Mouse (Mus musculus): ENCODE measurements at regions not wholly inside any gene's neighbourhood (a gene's known extent, or its start where the extent isn't known, plus 50 kb on each side); places are given as distances from the start of the nearest gene placed in this dataset.

DNA sequence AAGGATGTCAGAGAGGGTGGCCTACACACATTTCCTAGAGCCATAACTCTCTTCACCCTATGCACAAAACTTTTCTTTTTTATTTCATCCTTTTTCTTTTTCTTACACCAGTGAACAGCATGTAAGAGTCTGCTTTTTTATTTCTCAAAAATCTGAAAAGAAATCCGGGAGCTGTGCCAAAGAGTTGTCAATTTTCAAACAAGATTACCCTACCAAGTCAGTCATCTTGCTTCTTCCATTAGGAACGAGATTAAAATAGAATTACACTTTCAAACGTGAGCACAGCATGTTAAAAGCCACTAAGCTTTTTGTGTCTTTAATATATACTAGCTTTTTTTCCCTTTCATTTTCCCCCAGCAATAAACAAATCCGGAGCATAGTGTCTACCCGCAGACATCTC is 232.2 kb upstream of the Smim15 start:
- peaks cover 2% of the 10 kb centered on the region; the same call in 1 of the 2 replicates for H3K4me1 ChIP-seq (ENCODE audit: control insufficient read depth, insufficient read depth, low read length)
- no peaks in the 10 kb centered on the region for H3K27me3 ChIP-seq (ENCODE audit: control insufficient read depth, insufficient read depth, low read length)
- H3K4me3 ChIP-seq (replicated peaks; ENCODE audit: insufficient read depth, low read depth, low read length): no peak overlapping the region
- no peak for DNase-seq
- 41% methylated on average over 5 of the region's 5 CpGs for WGBS
- no peak for TF ChIP-seq POLR2A (IDR thresholded peaks at IDR 0.05; ENCODE audit: borderline replicate concordance, insufficient read depth, low read length)
- no peak for TF ChIP-seq CTCF (IDR thresholded peaks at IDR 0.05; ENCODE audit: borderline replicate concordance, insufficient read depth, low read depth, low read length)
- no peak overlapping the region; the same call in 1 of the 2 replicates for H3K27ac ChIP-seq (ENCODE audit: insufficient read depth, low read length)

- H3K27ac ChIP-seq (ENCODE audit: insufficient read depth, low read length): no peak overlapping the region
- 88% methylated on average over 9 of the region's 9 CpGs for WGBS
- no peaks in the 10 kb centered on the region for H3K27me3 ChIP-seq (ENCODE audit: control insufficient read depth, insufficient read depth, low read length)
- no peak overlapping the region for H3K4me3 ChIP-seq (replicated peaks; ENCODE audit: insufficient read depth, low read depth, low read length)
- no peak for TF ChIP-seq CTCF (IDR thresholded peaks at IDR 0.05; ENCODE audit: borderline replicate concordance, insufficient read depth, low read depth, low read length)
- TF ChIP-seq POLR2A (IDR thresholded peaks at IDR 0.05; ENCODE audit: borderline replicate concordance, insufficient read depth, low read length): no peak
- H3K4me1 ChIP-seq (ENCODE audit: control insufficient read depth, insufficient read depth, low read length): peaks cover 2% of the 10 kb centered on the region; the same call in 1 of the 2 replicates
- DNase-seq: no peak
These were observed 233.4 kb upstream of the Smim15 start for GRCm38 (mm10) chr13:107810802-107811192.

DNA sequence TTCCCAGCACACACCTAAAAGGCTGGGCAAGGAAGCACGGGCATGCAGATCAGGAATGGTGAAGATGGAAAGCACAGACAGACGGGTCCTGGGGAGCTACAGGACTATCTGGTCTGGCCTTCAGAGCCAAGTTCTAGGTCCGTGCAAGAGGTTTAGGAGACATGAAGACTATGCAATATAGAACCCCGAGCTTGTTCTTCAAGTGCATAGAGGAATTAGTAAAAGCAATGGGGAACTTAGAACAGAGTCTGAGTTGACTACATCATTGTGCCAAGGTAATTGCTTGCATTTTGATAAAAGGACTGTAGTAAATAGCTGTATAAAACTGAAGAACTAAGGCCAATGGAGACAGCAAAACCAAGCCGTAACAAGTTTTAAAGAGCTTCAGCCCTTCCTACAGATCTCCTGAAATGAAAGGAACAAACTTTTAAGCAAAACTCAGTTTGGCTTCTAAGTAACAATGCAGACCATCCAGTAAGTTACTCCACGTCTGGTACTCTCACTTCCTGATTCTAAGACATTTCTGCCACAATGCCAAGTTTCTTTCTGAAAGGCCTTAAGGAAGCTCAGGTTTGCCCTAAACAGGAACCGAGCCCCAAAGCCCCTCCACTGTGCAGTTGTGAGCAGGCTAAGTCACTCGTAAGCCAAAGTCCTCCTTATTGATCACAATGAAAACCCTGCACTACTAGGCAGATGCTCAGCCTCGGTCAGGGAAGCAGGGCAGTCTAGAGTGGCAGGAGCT is 234.0 kb upstream of the Smim15 start:
- H3K4me1 ChIP-seq (ENCODE audit: control insufficient read depth, insufficient read depth, low read length): peaks cover 2% of the 10 kb centered on the region; the same call in 1 of the 2 replicates
- no peaks in the 10 kb centered on the region for H3K27me3 ChIP-seq (ENCODE audit: control insufficient read depth, insufficient read depth, low read length)
- no peak overlapping the region for H3K27ac ChIP-seq (ENCODE audit: insufficient read depth, low read length)
- H3K4me3 ChIP-seq (replicated peaks; ENCODE audit: insufficient read depth, low read depth, low read length): no peak overlapping the region
- WGBS: 81% methylated on average over 9 of the region's 9 CpGs
- TF ChIP-seq POLR2A (IDR thresholded peaks at IDR 0.05; ENCODE audit: borderline replicate concordance, insufficient read depth, low read length) (no peak), CTCF (IDR thresholded peaks at IDR 0.05; ENCODE audit: borderline replicate concordance, insufficient read depth, low read depth, low read length) (no peak)
- DNase-seq: no peak

GRCm38 (mm10) chr13:107808961-107809360 is 235.3 kb upstream of the Smim15 start:
- DNase-seq: no peak
- no peaks in the 10 kb centered on the region for H3K27me3 ChIP-seq (ENCODE audit: control insufficient read depth, insufficient read depth, low read length)
- peaks cover 2% of the 10 kb centered on the region; the same call in 1 of the 2 replicates for H3K4me1 ChIP-seq (ENCODE audit: control insufficient read depth, insufficient read depth, low read length)
- no peak overlapping the region for H3K4me3 ChIP-seq (replicated peaks; ENCODE audit: insufficient read depth, low read depth, low read length)
- no peak for TF ChIP-seq POLR2A (IDR thresholded peaks at IDR 0.05; ENCODE audit: borderline replicate concordance, insufficient read depth, low read length)
- no peak for TF ChIP-seq CTCF (IDR thresholded peaks at IDR 0.05; ENCODE audit: borderline replicate concordance, insufficient read depth, low read depth, low read length)
- 90% methylated on average over 2 of the region's 2 CpGs for WGBS
- H3K27ac ChIP-seq (ENCODE audit: insufficient read depth, low read length): no peak overlapping the region

DNA sequence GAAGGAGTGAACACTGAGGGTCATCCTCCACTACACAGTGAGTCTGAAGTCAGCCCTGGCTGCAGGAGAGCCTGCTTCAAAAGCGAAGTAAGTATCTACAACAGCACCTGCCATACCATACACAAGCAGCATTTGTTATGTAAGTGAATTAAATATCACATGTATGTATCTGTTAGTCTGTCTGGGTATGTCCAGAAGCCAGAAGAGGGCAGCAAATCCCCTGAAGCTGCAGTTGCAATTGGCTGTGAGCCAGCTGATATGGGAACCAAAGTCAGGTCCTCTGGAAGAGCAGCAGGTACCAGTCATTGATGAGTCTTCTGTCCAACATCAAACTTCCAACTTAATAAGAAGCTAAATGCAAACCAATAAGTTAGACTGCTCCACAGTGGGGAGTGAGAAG is 239.8 kb upstream of the Smim15 start:
- Histone ChIP-seq H3K4me1 (ENCODE audit: control insufficient read depth, insufficient read depth, low read length) (no peaks in the 10 kb centered on the region), H3K27me3 (ENCODE audit: control insufficient read depth, insufficient read depth, low read length) (no peaks in the 10 kb centered on the region), H3K27ac (ENCODE audit: insufficient read depth, low read length) (no peak overlapping the region), H3K4me3 (replicated peaks; ENCODE audit: insufficient read depth, low read depth, low read length) (no peak overlapping the region)
- no peak for DNase-seq
- TF ChIP-seq CTCF (IDR thresholded peaks at IDR 0.05; ENCODE audit: borderline replicate concordance, insufficient read depth, low read depth, low read length): no peak
- no peak for TF ChIP-seq POLR2A (IDR thresholded peaks at IDR 0.05; ENCODE audit: borderline replicate concordance, insufficient read depth, low read length)
- 100% methylated on average over 1 of the region's 1 CpGs for whole genome bisulfite sequencing

DNA sequence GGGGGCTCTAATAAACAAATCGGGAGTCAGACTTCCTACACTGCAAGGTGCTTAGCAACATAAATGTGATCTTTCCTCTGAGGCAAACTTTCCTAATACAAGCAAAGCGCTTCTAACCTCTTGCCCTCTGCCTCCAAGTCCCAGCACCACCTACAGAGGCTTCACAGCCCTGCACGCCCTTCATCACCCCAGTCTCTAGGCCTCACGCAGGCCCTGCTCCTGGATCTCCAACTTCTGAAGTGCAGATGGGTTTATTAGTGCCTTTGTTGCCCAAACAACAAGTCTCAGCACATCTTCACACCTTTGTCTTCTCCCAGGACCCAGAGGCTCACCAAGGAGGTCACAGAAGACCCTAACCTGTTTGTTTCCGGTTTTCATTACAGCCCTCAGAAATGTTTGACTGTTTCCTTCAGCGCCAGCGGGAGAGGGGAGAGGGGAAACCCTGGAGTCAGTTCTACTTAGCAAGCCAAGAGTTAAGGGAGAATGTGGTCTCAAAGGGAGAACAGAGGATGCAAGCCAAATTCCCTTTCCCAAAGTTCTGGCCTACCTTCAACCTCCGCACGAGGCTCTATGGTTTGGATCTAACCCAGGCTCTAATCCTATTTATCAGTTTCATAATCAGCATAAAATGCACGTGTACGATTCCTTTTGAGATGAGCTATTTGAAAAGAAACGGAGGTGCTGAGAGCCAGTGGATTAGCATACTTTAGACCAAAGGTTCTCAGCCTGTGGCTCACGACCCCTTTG is 244.9 kb upstream of the Smim15 start:
- no peak overlapping the region for H3K4me3 ChIP-seq (replicated peaks; ENCODE audit: insufficient read depth, low read depth, low read length)
- WGBS: 55% methylated on average over 13 of the region's 13 CpGs
- DNase-seq: no peak
- H3K27me3 ChIP-seq (ENCODE audit: control insufficient read depth, insufficient read depth, low read length): no peaks in the 10 kb centered on the region
- no peaks in the 10 kb centered on the region for H3K4me1 ChIP-seq (ENCODE audit: control insufficient read depth, insufficient read depth, low read length)
- TF ChIP-seq POLR2A (IDR thresholded peaks at IDR 0.05; ENCODE audit: borderline replicate concordance, insufficient read depth, low read length) (no peak), CTCF (IDR thresholded peaks at IDR 0.05; ENCODE audit: borderline replicate concordance, insufficient read depth, low read depth, low read length) (no peak)
- no peak overlapping the region for H3K27ac ChIP-seq (ENCODE audit: insufficient read depth, low read length)

GRCm38 (mm10) chr13:107798144-107798543 is 246.1 kb upstream of the Smim15 start:
- H3K27ac ChIP-seq (ENCODE audit: insufficient read depth, low read length): no peak overlapping the region
- 92% methylated on average over 7 of the region's 7 CpGs for WGBS

DNA sequence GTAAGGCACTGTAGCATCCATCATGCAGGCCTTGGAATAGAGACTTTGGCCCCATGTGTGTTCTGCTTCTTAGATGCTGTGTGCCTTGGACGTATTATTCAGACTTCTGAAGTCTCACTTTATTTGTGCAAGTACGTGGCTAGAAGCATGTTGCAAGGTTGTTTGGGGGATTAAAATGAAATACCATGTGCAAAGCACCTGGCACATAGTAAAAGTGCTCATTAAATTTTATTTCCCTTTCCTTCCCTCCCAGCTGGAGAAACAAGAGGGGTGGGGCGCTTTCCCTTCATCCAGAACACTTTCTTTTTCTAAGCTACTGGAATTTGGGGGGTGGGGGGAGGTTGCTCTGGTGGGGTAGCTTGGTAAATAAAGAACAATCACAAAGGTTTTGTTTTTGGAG is 248.7 kb upstream of the Smim15 start:
- DNase-seq: no peak
- H3K4me1 ChIP-seq (ENCODE audit: control insufficient read depth, insufficient read depth, low read length): no peaks in the 10 kb centered on the region
- no peak for TF ChIP-seq CTCF (IDR thresholded peaks at IDR 0.05; ENCODE audit: borderline replicate concordance, insufficient read depth, low read depth, low read length)
- WGBS: 94% methylated on average over 3 of the region's 3 CpGs
- no peaks in the 10 kb centered on the region for H3K27me3 ChIP-seq (ENCODE audit: control insufficient read depth, insufficient read depth, low read length)
- no peak overlapping the region for H3K27ac ChIP-seq (ENCODE audit: insufficient read depth, low read length)
- no peak overlapping the region for H3K4me3 ChIP-seq (replicated peaks; ENCODE audit: insufficient read depth, low read depth, low read length)

More at GRCm38 (mm10) chr13:107798144-107798543, 246.1 kb upstream of the Smim15 start:
- no peak for DNase-seq
- H3K4me1 ChIP-seq (ENCODE audit: control insufficient read depth, insufficient read depth, low read length): no peaks in the 10 kb centered on the region
- no peak overlapping the region for H3K4me3 ChIP-seq (replicated peaks; ENCODE audit: insufficient read depth, low read depth, low read length)
- TF ChIP-seq CTCF (IDR thresholded peaks at IDR 0.05; ENCODE audit: borderline replicate concordance, insufficient read depth, low read depth, low read length) (no peak), POLR2A (IDR thresholded peaks at IDR 0.05; ENCODE audit: borderline replicate concordance, insufficient read depth, low read length) (no peak)
- no peaks in the 10 kb centered on the region for H3K27me3 ChIP-seq (ENCODE audit: control insufficient read depth, insufficient read depth, low read length)

Measured in cerebellum, adult 2 months (tissue).